Mouse (Mus musculus) kidney, adult 9 months (tissue): ENCODE measurements around the gene Rho.

Experiments used
- DNase-seq: peaks from one replicate; pipeline ENCODE4 v3.0.0; 2022

Gene Rho

GRCm38 (mm10) chr6:115983306-115984038 is 51.9 kb downstream of the Rho start:
- no peak for DNase-seq

- no peak for DNase-seq
These were observed 53.0 kb downstream of the Rho start for GRCm38 (mm10) chr6:115984580-115984979.

DNA sequence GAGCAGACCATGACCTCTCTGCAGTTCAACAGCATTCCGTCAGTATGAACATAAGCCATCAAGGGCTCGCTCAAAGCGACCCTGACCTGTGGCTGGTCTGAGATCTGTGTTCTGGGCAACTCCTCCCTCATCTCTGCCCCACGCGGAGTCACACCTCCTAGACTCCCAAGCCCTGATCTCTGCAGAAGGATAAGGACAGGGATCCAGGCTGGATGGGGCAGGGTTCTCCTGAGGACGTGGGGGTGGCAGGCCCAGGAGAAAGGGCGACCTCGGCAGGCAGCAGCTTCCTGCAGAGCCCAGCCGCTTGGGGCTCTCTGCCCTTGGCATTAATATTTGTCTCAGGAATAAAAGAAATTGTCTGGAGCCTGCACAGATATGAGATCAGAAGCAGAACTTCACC is 54.1 kb downstream of the Rho start:
- DNase-seq = no peak

GRCm38 (mm10) chr6:115986472-115987095 is 55.0 kb downstream of the Rho start:
- DNase-seq = no peak

DNA sequence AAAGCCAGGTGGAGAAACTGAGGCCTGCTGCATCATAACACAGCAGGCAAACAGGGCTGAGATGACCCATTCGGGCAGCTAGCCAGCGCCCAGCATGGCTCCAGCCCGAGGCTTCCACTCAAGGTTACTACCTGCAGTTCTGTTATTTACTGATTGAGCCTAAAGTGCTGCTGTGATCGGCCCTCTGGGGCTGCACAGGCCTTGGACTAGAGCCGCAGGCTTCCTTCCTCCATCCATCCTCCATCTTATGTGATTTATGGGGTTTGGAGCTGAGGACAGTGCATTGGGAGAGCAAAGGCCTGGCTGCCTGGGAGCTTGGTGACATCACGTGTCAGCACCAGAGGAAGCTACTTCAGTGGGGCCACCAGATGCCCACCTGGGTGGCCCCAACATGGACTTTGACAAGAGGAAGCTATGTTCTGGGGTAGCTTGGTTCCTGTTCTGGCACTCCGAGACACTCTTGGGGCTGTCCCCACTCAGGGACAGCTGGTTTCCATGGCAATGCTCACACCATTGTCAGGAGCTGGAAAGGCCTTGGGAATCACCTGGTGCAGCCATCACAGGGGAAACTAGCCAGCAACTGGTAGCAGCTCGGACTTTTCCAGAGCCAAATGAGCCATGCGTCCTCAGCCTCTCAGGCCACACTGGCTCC is 55.7 kb downstream of the Rho start:
- DNase-seq = peak; percentile 61

DNA sequence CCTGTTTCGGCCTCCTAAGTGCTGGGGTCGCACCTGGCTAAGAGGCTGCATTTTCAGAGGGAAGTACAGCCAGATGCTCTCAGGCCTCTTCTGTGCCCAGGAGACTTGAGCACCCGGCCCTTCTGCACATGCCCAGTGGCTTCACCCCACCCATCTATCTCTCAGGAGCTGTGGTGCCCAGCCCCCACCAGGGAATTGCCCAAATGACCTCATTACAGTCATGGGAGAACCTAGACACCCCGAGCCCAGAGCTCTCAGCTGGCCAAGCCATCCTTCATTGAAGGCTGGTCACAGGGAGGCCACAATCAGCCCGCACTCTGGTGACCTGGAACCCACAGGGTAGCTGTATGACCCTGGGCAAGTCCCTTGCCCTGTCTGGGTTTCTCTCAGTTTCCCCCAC is 57.5 kb downstream of the Rho start:
- DNase-seq = no peak

DNA sequence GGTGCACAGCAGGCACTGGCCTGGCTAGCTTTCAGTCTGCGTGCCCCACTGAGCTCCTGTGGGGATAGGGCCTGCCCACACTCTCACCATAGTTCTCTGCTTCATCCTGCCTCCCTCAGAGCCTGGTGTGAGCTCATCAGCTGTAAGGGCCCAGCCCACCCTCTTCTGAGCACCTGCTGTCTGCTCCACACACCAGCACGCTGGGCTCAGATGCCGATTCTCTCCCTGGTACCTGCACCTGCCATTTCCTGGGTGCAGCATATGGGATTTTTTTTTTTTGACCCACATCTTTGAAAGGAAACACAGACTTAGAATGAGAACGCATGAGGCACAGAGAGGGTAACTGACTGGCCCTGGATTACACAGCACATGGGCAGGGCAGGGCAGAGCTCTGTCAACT is 58.1 kb downstream of the Rho start:
- no peak for DNase-seq
